Mouse (Mus musculus) heart, postnatal 25 days (tissue): ENCODE results near the gene Snx8. TPM values are rescaled to one million over a fixed set of nuclear protein-coding genes. Genes with fewer than 3 reads are reported as not detected.
"Not testable (repeated sequence)": the region's sequence is repeated elsewhere in the genome, so short reads cannot be mapped to it uniquely, and the experiment has no call there.

ENCODE experiments used
- DNase-seq: peaks from one replicate; pipeline ENCODE4 v3.0.0; 2022; ENCODE audit warnings: low spot score
- intact Hi-C: fragments of 180-260 bp; cut with DNase I; formaldehyde crosslinking; loops from one replicate; pipeline ENCODE4 v1.15.1; 2025
- total RNA-seq, 2 experiments: library from RNA; stranded (reverse); gene quantifications; 2 replicates each; pipeline ENCODE4 v1.2.3; 2021

Snx8 gene
- total RNA-seq, 2 experiments from 2014 or later, result 12.5 to 14.0 TPM

- intact Hi-C loops, result no loop called here
These were observed 1.1 kb downstream of the Snx8 start for GRCm38 (mm10) chr5:140387816-140388510.

DNA sequence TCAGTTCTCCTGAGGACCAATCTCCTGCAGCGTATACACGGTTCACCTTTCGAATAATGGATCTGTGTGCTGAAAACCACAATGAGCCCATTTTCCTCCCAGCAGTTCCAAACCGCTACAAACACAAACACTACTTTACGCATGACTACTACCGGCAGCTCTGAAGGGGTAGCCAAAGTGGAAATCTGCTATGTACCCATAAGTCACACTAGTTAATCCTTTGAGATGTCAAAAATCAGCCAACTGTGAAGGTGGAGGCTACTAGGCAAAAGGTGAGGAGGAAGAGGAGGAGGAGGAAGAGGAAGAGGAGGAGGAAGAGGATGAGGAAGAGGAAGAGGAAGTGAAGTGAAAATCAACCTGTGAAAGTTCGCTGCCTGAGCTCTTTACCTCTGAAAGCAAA is 1.8 kb downstream of the Snx8 start:
- DNase-seq, result no peak
- intact Hi-C loops, result no loop called here

More at GRCm38 (mm10) chr5:140387816-140388510, 1.1 kb downstream of the Snx8 start:
- DNase-seq, result no peak

DNA sequence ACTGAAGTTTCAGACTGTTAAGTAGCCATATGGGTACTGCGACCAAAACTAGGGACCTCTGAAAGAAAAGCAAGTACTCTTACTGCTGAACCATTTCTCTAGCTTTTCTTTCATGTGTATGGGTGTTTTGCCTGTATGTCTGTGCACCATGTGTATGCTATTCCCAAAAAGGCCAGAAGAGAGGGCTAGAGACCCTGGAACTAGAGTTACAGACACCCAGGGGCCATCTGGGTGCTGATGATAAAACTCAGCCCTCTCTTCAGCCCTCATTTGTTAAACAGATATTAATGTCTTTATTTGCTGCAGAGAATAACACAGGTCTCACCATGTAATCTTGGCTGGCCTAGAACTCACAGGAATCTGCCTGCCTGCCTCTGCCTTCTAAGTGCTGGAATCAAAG is 4.6 kb downstream of the Snx8 start:
- no peak for DNase-seq
- intact Hi-C loops, result no loop called here

GRCm38 (mm10) chr5:140383559-140383958 is 5.5 kb downstream of the Snx8 start:
- no peak for DNase-seq
- intact Hi-C loops, result no loop called here

DNA sequence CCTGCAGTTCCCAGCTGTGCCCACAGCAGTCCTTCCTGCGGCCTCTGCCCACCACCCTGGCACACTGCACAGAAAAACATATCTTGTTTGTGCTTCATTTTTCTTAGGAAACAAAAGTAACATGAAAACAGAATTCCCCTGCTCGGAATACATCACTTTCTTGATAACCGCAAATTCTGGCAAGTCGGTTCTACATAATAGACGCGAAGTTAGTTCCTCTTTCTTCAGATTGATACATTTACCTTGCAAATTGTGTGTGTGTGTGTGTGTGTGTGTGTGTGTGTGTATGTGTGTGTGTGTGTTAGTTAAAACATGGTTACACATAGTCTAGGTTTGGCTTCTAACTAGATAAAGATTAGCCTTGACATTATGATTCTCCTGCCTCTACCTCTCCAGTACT is 6.4 kb downstream of the Snx8 start:
- intact Hi-C loops, result no loop called here
- DNase-seq, result no peak

DNA sequence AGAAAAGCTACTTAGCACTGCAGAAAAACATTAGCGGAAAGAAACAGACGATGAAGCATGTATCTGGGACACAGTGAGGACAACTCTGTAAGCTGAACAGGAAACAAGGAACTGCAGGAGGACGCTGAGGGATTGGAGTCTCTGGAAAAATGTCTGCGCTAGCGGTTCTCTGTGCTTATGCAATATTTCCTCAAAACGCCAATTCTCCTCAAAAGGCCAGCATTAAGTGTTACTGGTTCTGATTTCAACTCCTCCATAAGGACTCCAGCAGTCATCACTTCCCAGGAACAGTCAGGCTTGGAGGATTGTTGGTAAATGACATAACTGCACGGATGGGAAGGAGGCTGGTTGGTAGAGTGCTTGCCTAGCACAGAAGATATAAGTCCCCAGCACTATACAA is 7.9 kb downstream of the Snx8 start:
- intact Hi-C loops, result no loop called here
- DNase-seq, result no peak

- no peak for DNase-seq
- intact Hi-C loops, result no loop called here
These were observed 9.8 kb downstream of the Snx8 start for GRCm38 (mm10) chr5:140379299-140379698.

DNA sequence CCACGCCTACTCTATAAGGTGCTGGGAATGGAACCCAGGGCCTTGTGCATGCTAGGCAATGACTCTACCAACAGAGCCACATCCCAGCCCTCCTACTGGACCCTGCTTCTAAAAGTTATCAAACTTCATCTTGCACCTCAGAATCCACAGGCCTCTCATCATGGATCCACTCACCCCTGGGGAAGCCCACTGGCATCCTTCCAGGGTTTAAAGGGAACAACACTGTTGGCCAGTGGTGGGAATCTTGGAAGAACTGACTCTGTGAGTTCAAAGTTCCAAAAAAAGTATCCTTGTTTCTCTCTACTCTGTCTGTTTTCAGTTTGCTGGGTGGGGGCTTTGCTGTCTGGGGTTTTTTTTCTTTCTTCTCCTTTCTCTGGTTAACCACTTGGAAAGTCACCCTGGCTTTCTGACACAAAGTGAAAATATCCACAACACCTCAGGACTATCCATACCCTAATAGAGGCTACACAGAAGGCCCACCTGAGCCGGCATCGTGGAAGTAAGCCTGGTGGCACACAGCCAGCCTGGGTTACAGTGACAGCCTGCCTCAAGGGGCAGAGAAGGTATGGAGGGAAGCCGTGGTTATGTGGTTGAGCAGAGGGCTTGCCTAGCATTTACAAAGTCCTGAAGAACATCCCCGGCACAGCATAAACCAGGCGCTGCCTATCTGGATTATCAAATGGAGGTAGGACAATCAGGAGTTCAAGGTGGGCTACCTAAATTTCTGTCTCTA is 10.8 kb downstream of the Snx8 start:
- intact Hi-C loops, result no loop called here
- DNase-seq, result no peak

DNA sequence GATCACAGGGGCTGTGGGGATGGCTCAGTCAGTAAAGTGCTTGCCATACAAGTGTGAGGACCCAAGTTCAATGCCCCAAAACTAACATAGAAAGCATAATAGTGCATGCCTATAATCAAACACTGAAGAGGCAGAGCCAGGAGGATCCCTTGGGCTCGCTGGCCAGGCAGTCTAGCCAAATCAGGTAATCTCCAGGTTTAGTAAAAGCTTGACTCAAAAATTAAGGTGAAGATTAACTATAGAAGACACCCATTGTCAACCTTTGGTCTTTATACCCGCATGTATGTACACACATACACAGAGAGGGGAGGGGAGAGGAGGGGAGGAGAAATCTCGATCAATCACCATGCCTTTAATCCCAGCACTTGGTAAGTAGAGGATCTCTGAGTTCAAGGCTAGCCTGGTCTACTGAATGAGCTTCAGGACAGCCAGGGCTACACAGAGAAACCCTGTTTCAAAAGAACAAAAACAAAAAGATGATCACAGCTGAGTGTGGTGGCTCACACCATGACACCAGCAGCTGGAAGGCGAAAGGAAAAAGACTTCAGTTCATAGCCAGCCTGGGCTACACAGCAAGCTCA is 13.7 kb downstream of the Snx8 start:
- intact Hi-C loops, result no loop called here

GRCm38 (mm10) chr5:140374226-140374625 is 14.8 kb downstream of the Snx8 start:
- intact Hi-C loops, result no loop called here
- DNase-seq, result no peak

More for the DNA sequence above, 13.7 kb downstream of the Snx8 start:
- DNase-seq, result no peak

- DNase-seq, result no peak
- intact Hi-C loops, result no loop called here
These were observed 15.4 kb downstream of the Snx8 start for GRCm38 (mm10) chr5:140373711-140374110.

DNA sequence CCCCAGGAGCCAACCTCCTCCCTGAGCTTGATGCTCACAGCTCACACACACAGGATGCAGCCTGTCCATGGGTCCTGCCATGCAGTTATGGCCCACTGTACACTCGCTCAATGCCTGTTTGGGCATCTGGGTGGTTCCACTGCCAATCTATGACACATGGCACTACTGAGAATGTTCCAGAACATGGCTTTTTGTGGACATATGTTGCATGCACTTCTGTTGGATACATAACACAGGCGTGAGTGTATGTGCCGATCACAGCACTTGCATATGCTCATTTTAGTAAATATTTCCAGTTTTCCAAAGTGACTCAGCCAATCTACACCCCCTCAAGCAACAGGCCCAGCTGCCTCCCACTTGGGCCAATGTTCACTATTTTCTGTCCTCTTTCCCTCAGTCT is 17.4 kb downstream of the Snx8 start:
- no peak for DNase-seq
- intact Hi-C loops, result no loop called here

GRCm38 (mm10) chr5:140370446-140371254 is 18.4 kb downstream of the Snx8 start:
- no peak for DNase-seq
- intact Hi-C loops, result no loop called here

GRCm38 (mm10) chr5:140369466-140369865 is 19.6 kb downstream of the Snx8 start:
- intact Hi-C loops, result no loop called here
- no peak for DNase-seq

- intact Hi-C loops, result no loop called here
These were observed 20.1 kb downstream of the Snx8 start for GRCm38 (mm10) chr5:140368926-140369325.

DNA sequence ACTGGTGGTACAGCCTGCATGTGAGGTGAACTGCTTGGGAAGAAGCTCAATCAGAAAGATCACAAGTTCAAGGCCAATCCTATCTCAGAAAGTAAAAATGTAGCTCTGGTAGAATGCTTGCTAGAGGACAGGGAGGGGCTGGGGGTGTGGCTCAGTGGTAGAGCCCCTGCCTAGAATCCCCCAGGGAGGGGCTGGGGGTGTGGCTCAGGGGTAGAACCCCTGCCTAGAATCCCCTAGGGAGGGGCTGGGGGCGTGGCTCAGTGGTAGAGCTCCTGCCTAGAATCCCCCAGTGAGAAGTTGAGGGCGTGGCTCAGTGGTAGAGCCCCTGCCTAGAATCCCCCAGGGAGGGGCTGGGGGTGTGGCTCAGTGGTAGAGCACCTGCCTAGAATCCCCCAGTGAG is 20.9 kb downstream of the Snx8 start:
- intact Hi-C loops, DNase-seq: not testable (repeated sequence)

More at GRCm38 (mm10) chr5:140368926-140369325, 20.1 kb downstream of the Snx8 start:
- no peak for DNase-seq

GRCm38 (mm10) chr5:140364415-140364814 is 24.6 kb downstream of the Snx8 start:
- intact Hi-C loops, result no loop called here
- DNase-seq, result no peak

DNA sequence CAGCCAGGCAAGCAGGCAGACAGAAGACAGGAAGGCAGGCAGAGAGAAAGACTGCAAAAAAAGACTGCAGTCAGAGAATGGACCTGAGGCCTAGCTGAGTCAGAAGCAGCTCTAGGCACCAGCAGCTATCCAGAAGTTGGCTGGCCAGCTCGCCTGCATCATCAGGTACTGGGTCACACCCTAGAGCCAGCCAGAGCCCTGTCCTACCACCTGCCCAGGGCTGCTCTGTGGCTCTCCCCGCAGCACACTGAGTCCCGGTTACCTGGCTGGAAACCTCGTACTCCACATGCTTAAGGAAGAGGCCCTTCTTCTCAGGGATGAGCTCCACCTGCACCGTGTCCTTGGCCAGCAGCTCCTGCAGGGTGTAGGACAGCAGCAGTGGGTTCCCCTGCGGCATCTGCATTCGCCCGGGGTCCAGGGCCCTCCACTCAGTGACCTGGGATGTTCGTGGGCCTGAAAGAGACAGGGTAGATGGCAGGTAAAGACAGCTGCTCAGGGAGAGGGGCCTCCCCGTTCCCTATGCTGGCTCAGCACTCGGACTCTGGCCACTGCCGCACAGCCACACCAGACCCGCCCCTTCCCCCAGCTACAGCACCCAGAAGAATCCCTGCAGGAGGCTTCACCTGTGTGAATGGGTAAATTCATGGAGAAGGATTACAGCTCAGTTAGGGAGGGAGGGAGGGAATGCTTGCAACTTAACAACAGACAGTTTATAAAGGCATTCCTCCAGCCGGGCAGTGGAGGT is 29.0 kb downstream of the Snx8 start:
- intact Hi-C loops, result loop anchor here (10.0 kb wide), 1 partner anchor 175 kb away; no protein-coding TSS in a partner anchor
- DNase-seq, result no peak

DNA sequence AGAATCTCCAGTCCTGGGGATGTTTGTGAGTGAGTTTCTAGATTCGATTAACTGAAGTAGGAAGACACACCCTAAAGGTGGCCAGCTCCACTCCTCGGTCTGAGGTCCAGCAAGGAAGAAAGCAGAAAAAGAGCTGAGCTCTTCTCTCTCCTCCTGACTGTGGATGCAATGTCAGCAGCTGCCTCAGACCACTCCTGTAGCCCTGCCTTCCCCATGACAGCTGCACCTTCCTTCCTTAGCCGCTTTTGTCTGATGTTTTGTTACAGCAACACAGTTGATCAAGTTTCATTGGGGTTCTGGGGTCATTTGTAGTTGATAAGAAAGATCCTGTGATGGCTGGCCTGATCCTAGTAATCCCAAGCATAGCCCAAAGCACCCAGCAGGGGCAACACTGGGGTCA is 31.6 kb downstream of the Snx8 start:
- no peak for DNase-seq
- intact Hi-C loops, result loop anchor here (10.0 kb wide), 1 partner anchor 177 kb away; no protein-coding TSS in a partner anchor
